Mouse (Mus musculus): Measurements from ENCODE around the gene 4930562C15Rik.

GRCm38 (mm10) chr16:4906559-4906958, 71.3 kb downstream of the 4930562C15Rik start:
- TF ChIP-seq POLR2A (IDR thresholded peaks at IDR 0.05; ENCODE audit: low read depth, low read length) (no peak), CTCF (IDR thresholded peaks at IDR 0.05; ENCODE audit: extremely low read depth, insufficient read depth, insufficient read length, insufficient replicate concordance) (no peak)
